Mouse (Mus musculus) cerebellum, adult 8-10 months (tissue): ENCODE measurements around the gene Ssbp3.

Experiments
- DNase-seq: peaks from one replicate; pipeline ENCODE4 v3.0.0; 2022

The Ssbp3 gene

DNA sequence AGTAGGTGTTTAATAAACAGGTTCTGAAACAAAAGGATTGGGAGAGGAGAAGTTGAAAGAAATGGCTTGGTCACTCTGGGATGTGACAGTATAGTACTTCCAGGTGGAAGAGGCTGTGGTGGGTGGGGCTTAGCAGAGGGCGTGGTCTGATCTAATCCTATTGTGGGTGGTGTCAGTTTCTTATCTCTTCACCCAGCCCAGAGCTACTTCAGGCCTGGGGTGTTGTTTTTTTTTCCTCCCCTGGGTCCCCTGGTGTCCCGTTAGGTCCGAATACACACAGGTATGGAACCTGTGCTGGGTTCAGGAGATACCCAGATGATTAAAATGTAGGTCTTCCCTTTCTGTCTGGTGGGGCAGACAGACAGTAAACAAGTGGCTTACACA, 2.1 kb upstream of the Ssbp3 start:
- DNase-seq = no peak

DNA sequence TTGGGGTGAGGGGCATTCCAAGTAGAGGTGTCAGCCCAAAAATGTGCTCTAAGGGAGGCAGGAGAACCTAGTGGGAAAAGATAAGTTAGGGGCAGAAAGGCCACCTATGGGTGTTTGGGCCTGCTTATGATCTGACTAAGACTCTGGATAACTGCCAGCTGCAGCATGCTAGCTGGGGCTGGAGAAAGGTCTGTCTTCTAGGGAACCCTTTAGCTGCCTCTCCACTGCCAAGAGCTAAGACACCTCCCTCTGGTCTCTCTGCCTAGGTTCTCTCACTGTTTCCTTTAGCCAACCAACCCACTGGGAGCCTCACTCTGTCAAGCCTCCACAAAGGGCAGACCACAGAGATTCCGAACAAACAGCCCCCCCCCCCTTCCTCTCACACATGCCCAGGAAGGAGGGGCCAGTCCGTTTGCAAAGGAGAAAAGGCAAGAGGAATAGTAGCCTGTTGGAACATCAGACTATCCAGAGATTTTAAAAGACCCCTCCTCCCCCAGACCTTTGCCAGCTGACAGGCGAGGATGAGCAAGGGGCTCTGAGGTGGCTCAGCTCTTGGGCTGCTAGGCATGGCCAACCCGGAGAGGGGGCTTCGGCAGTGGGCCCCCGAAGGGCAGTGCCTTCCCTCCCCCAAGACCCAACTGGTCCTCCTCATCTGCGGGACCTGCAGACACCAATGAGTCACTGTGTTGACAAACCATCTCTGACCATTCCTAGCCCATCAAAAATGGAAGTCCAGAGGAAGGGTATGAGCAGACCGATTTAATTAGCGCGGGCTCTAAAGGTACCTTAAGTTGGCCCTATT, 1.4 kb upstream of the Ssbp3 start:
- no peak for DNase-seq

DNA sequence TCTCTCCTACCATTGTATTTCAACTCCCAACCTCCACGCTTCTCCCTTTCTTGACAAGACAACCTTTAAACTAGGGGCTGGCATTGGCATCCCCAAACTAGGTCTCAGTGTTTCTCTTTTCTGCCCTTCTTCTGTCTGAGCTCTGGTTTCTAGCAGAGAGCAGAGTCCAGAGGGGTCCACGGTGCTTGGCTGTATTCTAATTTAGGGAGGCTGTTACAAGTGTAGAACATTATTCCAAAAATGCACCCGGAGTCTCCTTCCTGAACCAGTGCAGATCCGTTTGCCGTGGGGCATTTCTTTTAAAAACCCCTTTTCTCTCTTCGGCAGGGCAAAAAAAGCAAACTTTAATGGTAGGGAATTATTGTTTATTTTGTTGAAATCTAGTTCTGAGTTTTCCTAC, 704 bp upstream of the Ssbp3 start:
- no peak for DNase-seq

DNA sequence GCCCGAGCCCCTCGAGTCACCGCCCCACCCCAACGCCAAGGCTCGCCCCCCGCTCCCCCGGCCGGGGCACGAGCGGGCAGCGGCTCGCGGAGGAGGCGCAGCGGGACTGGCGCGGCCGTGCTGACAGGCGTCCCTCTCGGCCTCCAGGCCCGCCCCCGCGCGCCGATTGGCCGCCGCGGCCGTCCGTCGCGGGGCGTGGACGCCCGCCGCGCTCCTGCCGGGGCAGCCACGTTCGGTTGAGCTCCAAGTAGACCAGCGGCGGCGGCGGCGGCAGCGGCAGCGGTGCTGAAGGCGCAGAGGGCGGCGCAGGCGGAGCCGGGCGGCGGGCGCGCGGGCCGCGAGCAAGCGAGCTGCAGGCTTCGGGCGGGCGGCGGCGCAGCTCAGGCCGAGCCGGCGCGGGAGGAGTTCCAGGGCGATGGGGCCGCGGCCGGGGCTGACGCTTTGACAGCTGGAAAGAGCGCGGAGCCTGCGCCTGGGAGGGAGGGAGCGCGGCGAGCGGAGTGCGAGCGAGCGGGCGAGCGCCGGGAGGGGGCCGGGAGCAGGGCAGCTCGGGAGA, 823 bp downstream of the Ssbp3 start:
- peak; percentile 92 for DNase-seq

DNA sequence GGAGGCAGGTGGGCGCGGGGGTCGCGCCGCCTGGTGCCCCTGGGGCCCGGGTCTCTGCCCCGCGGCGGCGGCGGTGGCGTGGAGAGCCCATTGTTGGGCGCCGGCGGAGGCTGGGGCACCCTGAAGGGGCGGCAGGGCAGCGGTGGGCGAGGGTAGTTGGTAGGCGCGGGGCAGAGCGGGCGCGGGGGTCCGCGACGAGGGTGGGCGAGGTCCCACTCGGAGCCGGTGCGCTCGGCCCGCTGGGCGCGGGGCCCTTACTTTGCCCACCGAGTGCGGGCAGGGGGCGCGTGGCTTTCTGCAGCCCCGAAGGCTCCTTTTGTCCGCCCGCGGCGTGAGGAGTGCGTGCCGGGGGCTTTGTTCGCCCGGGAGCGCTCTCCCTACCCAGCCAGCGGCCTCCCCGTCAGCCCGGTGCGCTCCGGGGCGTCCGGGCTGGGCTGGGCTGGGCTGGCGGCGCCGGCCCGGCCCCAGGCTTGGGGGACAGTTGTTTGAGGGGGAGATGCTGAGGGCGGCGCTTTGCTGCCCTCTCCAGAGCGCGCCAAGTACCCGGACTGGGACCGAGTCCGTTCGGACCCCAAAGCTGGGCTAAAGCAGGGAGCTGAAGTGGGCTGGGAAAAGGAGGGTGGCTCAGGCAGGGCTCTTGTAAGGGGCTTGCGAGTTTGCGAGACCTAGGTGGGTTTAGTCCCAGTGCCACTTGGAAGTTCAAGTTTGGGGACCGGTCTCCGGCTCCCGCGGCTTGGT, 1.6 kb downstream of the Ssbp3 start:
- no peak for DNase-seq

DNA sequence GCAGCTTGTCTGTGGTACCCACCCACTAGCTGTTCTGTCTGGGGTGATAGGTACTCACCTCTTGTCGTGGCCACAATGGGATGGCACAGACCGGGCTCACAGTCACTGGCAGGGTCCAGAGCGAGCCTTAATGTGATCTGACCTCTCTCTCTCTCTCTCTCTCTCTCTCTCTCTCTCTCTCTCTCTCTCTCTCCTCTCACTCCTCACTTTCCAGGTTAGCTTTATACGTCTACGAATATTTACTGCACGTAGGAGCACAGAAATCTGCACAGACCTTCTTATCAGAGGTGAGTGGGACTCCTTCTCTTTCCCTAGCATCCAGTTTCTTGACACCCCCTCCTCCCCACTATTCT, 2.2 kb downstream of the Ssbp3 start:
- DNase-seq = no peak

DNA sequence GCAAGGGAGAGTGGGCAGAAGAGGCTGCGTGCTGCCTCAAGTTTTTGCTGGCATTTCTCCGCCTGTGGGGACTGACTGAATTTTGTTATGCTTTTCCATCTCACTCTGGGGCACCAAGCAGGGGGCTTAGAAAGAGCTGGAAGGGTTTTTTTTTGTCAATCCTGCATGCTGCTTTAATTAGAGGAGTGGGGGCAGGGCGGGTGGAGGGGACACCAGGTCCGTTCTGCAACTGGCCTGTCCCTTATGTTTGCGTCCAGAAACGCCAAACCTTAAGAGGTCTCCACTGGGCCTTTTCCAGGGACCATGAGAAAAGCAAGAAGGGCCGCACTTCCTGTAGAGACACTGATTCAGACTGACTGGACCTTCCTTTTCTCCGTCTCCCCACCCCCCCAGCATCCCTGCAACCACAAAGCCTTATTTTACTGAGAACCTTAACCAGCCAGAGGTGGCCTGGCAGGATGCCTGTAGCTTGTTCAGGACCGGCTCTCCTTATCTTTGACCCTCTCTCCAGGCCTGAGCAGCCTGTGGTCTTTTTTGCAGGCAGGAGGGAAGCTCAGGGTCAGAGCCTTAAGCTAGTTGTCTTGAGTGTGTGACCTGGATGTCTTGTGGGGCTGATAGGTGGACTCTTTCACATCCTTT, 3.0 kb downstream of the Ssbp3 start:
- DNase-seq = no peak

DNA sequence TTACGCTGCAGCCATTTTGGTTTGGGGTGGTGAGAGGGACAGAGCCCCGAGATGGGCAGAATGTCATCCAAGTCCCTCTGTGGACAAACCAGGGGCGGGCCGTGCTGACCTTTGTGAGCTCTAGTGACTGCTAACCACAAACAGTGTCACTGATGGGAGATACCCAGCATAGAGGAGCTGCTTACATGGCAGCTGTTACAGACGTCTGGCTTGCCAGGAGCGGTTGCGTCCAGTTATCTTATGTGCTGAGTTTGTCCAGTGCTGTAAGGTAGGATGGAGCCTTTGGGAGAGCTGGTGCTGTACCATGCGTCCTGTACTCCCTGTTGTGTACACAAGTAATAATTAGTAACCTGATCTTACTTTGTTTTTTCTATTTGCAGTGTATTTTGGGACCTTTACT, 4.8 kb downstream of the Ssbp3 start:
- DNase-seq = no peak

DNA sequence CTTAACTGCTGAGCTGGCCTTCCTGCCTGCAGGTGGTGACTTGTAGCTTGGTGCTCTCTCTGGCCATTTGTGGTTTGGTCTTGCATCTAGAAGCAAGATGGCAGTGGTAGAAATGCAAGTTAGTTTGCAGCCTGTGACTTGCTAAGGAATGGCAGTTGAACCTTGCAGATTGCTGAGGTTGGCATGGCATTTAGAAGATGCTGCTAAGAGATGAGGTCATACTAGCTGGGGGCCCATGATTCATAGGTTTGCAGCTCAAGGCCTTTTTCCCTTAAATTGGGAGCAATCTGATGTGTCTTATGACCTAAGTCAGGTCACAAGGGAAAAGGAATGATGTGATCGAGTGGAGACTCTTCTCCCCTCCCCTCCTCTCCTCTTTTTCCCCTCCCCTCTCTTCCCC, 7.8 kb downstream of the Ssbp3 start:
- no peak for DNase-seq

DNA sequence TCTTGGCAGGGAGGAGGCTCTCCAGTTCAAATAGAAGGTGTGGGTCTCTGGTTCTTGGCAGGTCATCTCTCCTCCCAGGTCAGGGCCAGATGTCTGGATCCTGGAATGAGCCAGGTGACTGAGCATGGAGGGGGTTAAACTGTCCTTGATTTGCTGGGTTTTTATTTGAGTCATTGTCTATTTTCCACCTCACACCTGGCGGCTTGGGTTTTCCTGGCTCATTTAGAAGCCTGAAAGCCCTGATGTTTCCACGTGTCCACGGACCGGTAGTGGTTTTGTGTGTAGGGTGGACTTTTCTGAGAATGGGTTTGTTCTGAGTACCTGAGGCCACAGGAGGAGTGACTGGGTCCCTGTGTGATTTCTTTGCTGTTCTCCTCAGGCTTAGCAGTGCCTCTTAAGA, 9.6 kb downstream of the Ssbp3 start:
- no peak for DNase-seq

DNA sequence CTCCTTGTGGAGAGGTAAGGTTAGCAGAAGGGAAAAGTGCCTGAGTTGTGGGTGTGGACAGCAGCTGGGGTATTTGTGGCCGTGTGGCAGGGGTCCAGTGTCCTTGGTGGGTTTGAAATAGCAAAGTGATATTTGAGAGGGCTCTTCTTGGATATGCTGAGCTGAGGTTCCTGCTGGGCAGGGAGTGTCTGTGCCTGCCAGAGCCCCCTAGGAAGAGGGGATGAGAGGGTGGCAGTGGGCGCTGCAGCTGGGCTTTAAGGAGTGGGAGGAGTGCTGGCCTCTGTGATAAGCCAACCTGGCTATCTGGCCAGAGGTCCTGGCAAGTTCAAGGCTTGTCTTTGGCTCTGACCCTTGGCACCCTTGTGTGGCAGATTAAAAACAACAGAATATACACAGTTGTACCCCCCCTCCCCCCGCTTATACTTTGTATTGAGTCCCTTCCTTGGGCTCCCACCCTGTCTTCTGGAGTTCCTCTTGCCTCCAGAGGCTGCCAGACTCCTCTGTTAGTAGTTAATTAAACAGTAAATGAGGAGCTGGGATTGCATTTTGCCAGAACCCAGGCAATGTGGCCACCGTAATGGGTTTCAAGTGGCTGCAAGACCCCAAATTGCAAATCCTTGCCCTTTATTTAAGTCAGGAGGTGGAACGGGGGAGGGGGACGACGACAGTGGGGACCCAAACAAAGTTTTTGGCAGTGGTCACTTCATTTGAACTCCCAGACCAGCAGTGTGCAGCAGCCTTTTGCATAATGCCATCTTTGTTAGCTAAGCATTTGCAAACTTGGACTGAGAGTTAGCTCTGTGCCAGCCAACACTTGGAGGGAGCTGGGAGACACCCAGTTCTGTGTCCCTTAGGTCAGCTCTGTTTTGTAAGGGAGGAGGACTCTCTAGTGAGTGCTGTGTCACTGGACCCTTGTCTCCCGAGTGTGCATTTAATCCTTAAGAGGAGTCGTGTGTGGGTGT, 11.2 kb downstream of the Ssbp3 start:
- DNase-seq = peak; percentile 16

DNA sequence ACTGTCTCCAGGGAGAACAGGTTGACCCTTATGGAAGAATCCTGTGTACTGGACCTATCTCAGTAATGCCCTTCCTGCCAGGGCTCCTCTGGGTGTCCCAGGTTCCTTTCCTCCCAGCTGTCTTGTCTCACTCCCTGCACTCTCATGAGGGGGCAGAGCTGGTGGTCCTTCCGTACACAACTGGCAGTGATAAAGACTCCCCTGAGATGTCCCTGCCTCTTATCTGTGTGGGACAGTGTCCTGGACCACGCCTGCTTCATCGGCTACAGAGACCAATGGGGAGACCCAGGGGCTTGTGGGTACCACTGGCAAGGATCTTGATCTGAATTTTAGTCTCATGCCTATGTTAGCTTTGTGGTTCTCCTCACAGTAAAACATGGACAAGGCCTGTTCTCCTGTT, 12.4 kb downstream of the Ssbp3 start:
- no peak for DNase-seq

DNA sequence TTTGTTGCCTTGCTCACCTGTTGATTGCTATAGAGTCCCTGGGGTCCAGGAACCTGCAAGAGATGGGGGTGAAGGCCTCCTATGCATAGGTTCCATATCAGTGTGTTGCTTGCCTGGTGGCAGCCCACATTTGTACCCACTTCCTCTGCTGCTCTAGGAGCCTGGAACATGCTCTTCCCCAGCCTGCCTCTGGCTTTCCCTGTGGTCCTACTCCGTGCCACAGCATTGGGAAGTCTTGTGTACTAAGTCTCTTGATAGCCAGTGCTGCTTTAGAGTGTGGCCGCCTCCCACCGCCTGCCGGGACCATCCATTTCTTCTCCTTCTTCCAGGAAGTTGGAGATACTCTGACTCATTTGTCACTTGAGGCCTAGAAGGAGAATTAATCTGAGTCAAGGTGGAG, 13.7 kb downstream of the Ssbp3 start:
- DNase-seq = no peak

DNA sequence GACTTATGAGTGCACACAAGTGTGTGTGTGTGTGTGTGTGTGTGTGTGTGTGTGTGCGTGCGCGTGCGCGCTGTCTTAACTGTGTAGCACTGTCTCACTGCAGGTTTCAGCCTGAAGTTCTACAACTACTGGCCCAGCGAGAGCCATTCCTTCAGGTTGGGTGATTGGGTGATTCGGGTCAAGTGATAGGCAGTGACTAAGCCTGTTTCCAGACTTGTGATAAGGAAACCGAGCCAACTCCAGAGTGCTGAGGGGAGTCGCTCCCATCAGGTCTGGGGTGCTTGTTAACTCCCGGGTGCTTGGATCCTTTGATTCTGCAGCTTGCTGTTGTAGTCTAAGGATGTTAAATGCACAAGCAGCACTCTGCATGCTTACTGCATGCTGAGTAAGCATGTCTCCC, 14.4 kb downstream of the Ssbp3 start:
- no peak for DNase-seq

DNA sequence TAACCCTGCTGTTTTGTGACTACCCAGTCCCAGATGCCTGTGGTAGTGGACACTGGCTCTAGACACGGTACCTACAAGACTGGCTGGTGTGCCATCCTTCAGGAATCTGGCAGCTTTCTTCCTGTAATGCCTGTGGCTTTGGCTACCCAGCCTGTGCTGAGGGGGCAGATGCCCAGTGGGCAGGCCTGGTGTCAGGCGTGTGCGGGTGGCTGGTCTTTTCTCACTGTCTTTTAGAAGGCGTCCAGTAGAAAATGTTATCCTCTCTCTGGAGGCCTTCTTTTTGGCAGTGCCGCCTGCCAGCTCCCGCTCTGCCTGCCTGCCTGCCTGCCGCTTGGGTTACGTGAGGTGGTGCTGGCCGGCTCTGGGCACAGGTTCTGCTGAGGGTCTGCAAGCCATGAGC, 15.9 kb downstream of the Ssbp3 start:
- no peak for DNase-seq

DNA sequence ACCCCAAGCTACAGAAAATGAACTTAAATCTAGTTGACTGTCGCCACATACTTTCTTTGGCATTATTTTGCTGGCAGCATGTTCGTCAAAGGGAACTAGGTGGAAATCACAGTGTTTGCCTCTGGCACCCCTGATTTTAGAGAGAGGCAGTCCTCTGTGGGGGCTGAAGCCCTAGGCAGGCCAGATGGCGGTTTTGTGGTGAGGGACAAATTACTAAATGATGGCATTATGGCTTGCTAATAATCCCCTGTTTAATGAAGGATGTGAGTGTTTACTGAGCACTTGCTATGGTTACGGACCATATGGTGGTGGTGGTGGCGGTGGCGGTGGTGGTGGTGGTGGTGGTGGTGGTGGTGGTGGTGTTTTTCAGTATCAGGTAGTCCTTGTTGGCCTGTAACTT, 16.5 kb downstream of the Ssbp3 start:
- no peak for DNase-seq

DNA sequence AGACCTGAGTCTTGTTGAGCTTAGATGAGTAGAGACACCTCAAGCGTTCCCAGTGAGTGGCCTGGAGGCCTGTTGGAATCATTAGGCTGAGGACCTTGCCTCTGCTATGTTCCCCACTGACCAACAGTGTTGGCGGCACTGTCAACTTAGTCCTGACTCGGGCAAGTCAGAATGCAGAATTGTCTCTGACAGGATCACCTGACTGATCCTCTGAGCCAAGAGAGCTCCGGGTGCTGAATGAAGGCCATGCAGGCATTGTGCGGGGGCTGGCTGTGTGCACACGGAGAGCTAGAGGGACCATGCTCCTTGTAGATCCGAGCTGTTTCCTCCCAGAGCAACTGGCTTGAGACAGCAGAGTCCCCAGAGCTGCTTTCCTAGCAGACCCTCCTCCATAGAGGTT, 18.5 kb downstream of the Ssbp3 start:
- DNase-seq = peak; percentile 59

DNA sequence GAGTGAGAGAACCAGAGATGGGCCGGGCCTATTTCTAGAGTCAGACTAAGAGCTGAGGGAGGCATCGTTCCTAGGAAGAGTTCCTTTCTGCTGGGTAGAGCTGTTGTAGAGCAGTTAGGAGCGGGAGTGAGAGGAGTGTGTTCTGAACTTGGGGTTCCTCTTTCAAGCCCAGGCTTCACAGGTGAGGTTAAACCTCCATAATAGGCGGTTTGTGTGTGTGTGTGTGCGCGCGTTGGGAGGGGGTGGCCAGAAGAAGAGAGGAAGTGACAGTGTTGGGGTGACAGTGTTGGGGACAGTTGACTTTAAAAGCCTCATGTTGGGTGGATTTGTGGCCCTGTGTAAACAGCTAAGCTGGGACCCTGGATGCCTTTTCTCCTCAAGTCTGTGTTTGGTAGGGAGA, 22.1 kb downstream of the Ssbp3 start:
- DNase-seq = no peak

DNA sequence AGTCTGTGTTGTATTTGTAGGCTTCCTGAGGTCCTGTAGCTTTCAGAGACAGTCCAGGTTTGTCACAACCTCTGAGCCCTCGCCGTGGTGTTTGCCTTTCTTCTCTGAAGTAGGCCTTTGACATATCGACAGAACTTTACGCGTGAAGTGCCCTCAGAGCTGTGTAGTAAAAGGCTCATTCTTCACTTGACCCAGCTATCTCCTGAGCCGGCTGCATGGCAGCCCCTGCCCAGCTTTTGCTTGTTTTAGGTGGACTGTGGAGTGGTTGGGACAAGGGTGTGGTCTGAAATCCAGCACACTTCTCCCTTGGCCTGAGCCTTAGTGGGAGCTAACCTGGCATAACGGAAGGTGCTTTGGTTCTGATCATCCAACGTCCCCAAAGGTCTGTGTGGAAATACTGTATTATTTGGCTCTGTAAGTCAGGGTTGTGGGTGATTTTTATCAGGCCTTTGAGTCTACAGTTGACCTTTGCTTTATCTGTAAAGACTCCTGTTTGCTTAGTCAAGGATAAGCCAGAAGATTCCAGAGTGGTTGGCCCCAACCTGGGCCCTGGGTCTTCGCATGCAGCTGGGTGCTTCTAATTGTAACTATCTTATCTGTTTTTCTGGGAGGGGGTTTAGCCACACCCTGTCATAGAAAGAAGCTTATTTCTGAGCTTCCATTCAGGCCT, 23.4 kb downstream of the Ssbp3 start:
- DNase-seq = no peak

DNA sequence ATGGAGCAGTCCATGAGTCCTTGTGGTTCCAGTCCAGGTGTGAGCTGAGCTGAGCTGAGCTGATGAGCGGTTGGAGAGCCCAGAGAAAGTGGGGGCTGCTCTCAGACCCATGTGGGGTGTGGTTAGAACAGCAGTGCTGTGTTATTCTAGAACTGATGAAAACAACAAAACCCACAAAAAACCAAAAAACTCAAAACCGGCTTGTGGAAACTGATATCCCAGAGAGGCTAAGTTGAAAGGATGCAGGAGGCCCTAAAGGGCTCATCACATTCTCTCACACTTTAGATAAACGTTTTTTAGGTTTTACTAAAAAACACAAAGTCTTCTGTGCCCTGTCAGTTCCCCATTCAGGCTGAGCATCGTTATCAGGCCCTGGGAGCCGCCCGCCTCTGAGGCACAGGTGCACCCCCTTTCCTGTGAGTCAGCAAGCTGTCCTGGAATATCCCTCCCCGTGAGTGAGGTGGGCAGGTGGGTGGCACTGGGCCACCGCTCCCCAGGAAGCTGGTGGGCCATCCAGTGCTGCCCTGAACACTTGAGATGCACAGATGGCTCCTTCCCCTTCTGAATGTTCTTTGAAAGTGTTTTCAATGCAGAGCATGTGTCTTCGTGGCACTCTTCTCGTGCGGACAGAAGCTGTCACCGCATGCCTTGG, 24.6 kb downstream of the Ssbp3 start:
- DNase-seq = peak; percentile 78

DNA sequence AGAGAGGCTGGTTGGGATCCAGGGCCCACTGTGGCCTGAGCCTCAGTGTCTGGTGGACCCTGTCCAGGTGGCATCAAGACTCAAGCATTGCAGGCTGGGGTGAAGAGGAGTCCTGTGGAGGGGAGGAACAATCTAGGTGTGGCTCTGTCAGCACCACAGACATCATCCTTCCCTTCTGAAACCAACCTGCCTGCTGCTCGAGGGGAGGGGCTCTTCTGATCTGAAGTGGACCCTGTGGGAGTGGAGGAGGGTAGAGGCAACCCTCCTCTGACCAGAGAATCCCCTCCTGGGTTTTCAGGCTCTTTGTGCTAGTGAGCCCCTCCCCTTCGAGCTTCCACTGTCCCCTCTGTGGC, 25.1 kb downstream of the Ssbp3 start:
- no peak for DNase-seq

DNA sequence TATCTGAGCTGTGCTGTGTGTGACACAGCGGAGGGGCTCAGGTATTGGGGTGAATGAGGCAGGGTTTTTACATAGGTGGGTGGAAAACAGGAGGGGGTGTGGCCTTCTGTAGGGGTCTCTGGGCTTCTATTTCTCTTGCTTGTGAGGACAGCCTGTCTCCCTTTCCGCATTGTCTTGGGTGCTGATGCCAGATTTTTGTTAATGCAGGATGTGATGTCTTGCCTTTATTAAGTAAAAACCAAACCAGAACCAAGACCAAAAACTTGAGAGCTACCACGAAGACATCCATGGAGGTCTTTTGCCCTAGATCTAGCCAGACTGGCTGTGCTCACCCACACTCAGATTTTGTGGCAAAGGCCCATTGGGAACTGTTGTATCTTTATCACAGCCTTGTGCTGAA, 25.5 kb downstream of the Ssbp3 start:
- no peak for DNase-seq
